Mouse (Mus musculus) embryonic facial prominence, embryonic 13.5 days (tissue): ENCODE results near the gene Zfp523. TPM values are rescaled to one million over a fixed set of nuclear protein-coding genes. Genes with fewer than 3 reads are reported as not detected.

ENCODE experiments used
- ATAC-seq: fragments of 200-750 bp; cut with Nextera tagmentation; 2 replicates; pipeline ENCODE4 v1.8.0; 2017; ENCODE audit warnings: low read depth; ENCODE audit not compliant: insufficient number of reproducible peaks, insufficient read depth, low FRiP score, low TSS enrichment
- H3K27ac ChIP-seq: fragments of 300-500 bp; sonication (generic); 2 replicates; pipeline ENCODE4 v1.5.1; 2015; ENCODE audit warnings: moderate library complexity, mild to moderate bottlenecking, inconsistent platforms
- H3K27me3 ChIP-seq: fragments of 300-500 bp; sonication (generic); 2 replicates; pipeline ENCODE4 v1.6.1; 2015; ENCODE audit warnings: mild to moderate bottlenecking, inconsistent platforms
- H3K36me3 ChIP-seq: fragments of 300-500 bp; sonication (generic); 2 replicates; pipeline ENCODE4 v1.6.1; 2015; ENCODE audit warnings: mild to moderate bottlenecking, inconsistent platforms
- H3K4me1 ChIP-seq: fragments of 300-500 bp; sonication (generic); 2 replicates; pipeline ENCODE4 v1.6.1; 2015; ENCODE audit warnings: inconsistent platforms
- H3K4me2 ChIP-seq: fragments of 300-500 bp; sonication (generic); 2 replicates; pipeline ENCODE4 v1.6.1; 2015; ENCODE audit warnings: moderate library complexity, mild to moderate bottlenecking, inconsistent platforms
- H3K4me3 ChIP-seq: fragments of 300-500 bp; sonication (generic); 2 replicates; pipeline ENCODE4 v1.5.1; 2015; ENCODE audit warnings: mild to moderate bottlenecking, inconsistent platforms
- H3K9ac ChIP-seq: fragments of 300-500 bp; sonication (generic); 2 replicates; pipeline ENCODE4 v1.6.1; 2015; ENCODE audit warnings: mild to moderate bottlenecking, inconsistent platforms
- H3K9me3 ChIP-seq: fragments of 300-500 bp; sonication (generic); 2 replicates; pipeline ENCODE4 v1.6.1; 2016; ENCODE audit warnings: inconsistent platforms
- WGBS: fragments of 180-500 bp; shearing (Covaris S2); methylation state at CpG from one replicate; pipeline ENCODE4 v1.1.7; 2015; ENCODE audit warnings: mixed read lengths; 5-methylcytosine and 5-hydroxymethylcytosine counted together
- polyA plus RNA-seq: library from polyadenylated mRNA; unstranded; fragments of >200 nt; fragmentation: Nextera tagmentation; extraction: Ambion mirVana; gene quantifications from 2 replicates; pipeline ENCODE4 v1.2.1, GENCODE M21; 2015

The Zfp523 gene
- polyA plus RNA-seq, 1 experiment from 2014 or later = 41.2 TPM

- WGBS = 71% methylated on average over 5 of the region's 5 CpGs
- no peak overlapping the region for H3K4me2 ChIP-seq
- ATAC-seq = no peak
- peaks cover 59% of the 10 kb centered on the region for H3K4me1 ChIP-seq
- no peaks in the 10 kb centered on the region for H3K9me3 ChIP-seq
- H3K27me3 ChIP-seq = no peaks in the 10 kb centered on the region
- H3K9ac ChIP-seq = no peak overlapping the region
- 0 out of 2 replicates have a peak overlapping the region, but pooled peaks have one; percentile 22 for H3K27ac ChIP-seq
- no peak overlapping the region for H3K4me3 ChIP-seq
- peaks cover 15% of the 10 kb centered on the region for H3K36me3 ChIP-seq
Observed at GRCm38 (mm10) chr17:28252281-28252648, 75.3 kb downstream of the Zfp523 start.

- peaks cover 58% of the 10 kb centered on the region for H3K4me1 ChIP-seq
- ATAC-seq = no peak
- no peak overlapping the region for H3K27ac ChIP-seq
- 81% methylated on average over 7 of the region's 7 CpGs for WGBS
- H3K9ac ChIP-seq = no peak overlapping the region
- H3K4me2 ChIP-seq = no peak overlapping the region
- no peaks in the 10 kb centered on the region for H3K9me3 ChIP-seq
- H3K27me3 ChIP-seq = no peaks in the 10 kb centered on the region
- H3K36me3 ChIP-seq = peaks cover 15% of the 10 kb centered on the region
- H3K4me3 ChIP-seq = no peak overlapping the region
Observed at GRCm38 (mm10) chr17:28253216-28253615, 76.3 kb downstream of the Zfp523 start.

- no peak overlapping the region for H3K4me2 ChIP-seq
- no peak overlapping the region for H3K27ac ChIP-seq
- H3K9ac ChIP-seq = no peak overlapping the region
- no peaks in the 10 kb centered on the region for H3K27me3 ChIP-seq
- peaks cover 24% of the 10 kb centered on the region for H3K36me3 ChIP-seq
- H3K4me1 ChIP-seq = peaks cover 47% of the 10 kb centered on the region
- peaks cover 6% of the 10 kb centered on the region; the same call in 1 of the 2 replicates for H3K9me3 ChIP-seq
- 63% methylated on average over 4 of the region's 4 CpGs for WGBS
- ATAC-seq = no peak
- H3K4me3 ChIP-seq = no peak overlapping the region
Observed at GRCm38 (mm10) chr17:28254804-28255203, 77.9 kb downstream of the Zfp523 start.

Other genes starting within 250 kb of the Zfp523 start
- 1.9 and 2.1 TPM in 2 replicates for gene Tcp11, start 96.5 kb upstream of the Zfp523 start, polyA plus RNA-seq
- gene Scube3, start 35.0 kb upstream of the Zfp523 start, polyA plus RNA-seq = 9.4 and 10.1 TPM in 2 replicates
- 13.0 and 13.1 TPM in 2 replicates for gene Def6, start 30.6 kb downstream of the Zfp523 start, polyA plus RNA-seq
- gene Ppard, start 55.6 kb downstream of the Zfp523 start, polyA plus RNA-seq = 3.2 and 3.3 TPM in 2 replicates
- gene Fance, start 136.4 kb downstream of the Zfp523 start, polyA plus RNA-seq = 34.5 and 39.5 TPM in 2 replicates
- 653 and 701 TPM in 2 replicates for gene Rpl10a, start 151.3 kb downstream of the Zfp523 start, polyA plus RNA-seq
- 14.9 and 18.9 TPM in 2 replicates for gene Tead3, start 173.7 kb downstream of the Zfp523 start, polyA plus RNA-seq
- gene Tulp1, start 188.1 kb downstream of the Zfp523 start, polyA plus RNA-seq = 7.3 and 10.5 TPM in 2 replicates